Mouse (Mus musculus): ENCODE measurements around the gene Tgfbr3l.
"Not testable (repeated sequence)": the region's sequence is repeated elsewhere in the genome, so short reads cannot be mapped to it uniquely, and the experiment has no call there.

The Tgfbr3l gene

GRCm38 (mm10) chr8:4237814-4238433 is 10.1 kb upstream of the Tgfbr3l start:
- DNase-seq (ENCODE audit: extremely low read depth, low read depth, low spot score): no peak

- peak; percentile 46 for DNase-seq (ENCODE audit: extremely low read depth, low read depth, low spot score)
Observed at GRCm38 (mm10) chr8:4238434-4239192, 9.4 kb upstream of the Tgfbr3l start, which contains the start of the genes Map2k7 and Gm49320. Gene Map2k7, plus strand, starts transcription at chr8:4238740. Gene Gm49320, plus strand, starts transcription at chr8:4238865.

- DNase-seq (ENCODE audit: extremely low read depth, low read depth, low spot score): no peak
Observed at GRCm38 (mm10) chr8:4239193-4239890, 8.7 kb upstream of the Tgfbr3l start.

GRCm38 (mm10) chr8:4245061-4245460 is 3.0 kb upstream of the Tgfbr3l start:
- DNase-seq (ENCODE audit: extremely low read depth, low read depth, low spot score): no peak

GRCm38 (mm10) chr8:4245737-4246136 is 2.3 kb upstream of the Tgfbr3l start:
- DNase-seq (ENCODE audit: extremely low read depth, low read depth, low spot score): no peak

- DNase-seq (ENCODE audit: extremely low read depth, low read depth, low spot score): no peak
Observed at GRCm38 (mm10) chr8:4247241-4247640, 773 bp upstream of the Tgfbr3l start.

GRCm38 (mm10) chr8:4249213-4249612 is 1.2 kb downstream of the Tgfbr3l start:
- no peak for DNase-seq (ENCODE audit: extremely low read depth, low read depth, low spot score)

GRCm38 (mm10) chr8:4250306-4250970 is 2.4 kb downstream of the Tgfbr3l start:
- no peak for DNase-seq (ENCODE audit: extremely low read depth, low read depth, low spot score)

- no peak for DNase-seq (ENCODE audit: extremely low read depth, low read depth, low spot score)
Observed at GRCm38 (mm10) chr8:4252116-4252760, 4.2 kb downstream of the Tgfbr3l start.

- peak; percentile 54 for DNase-seq (ENCODE audit: extremely low read depth, low read depth, low spot score)
Observed at GRCm38 (mm10) chr8:4252934-4253841, 5.2 kb downstream of the Tgfbr3l start, which contains the start of gene Snapc2. Gene Snapc2, plus strand, starts transcription at chr8:4253080.

GRCm38 (mm10) chr8:4254001-4254400 is 6.0 kb downstream of the Tgfbr3l start:
- DNase-seq (ENCODE audit: extremely low read depth, low read depth, low spot score): no peak

- DNase-seq (ENCODE audit: extremely low read depth, low read depth, low spot score): not testable (repeated sequence)
Observed at GRCm38 (mm10) chr8:4255471-4255870, 7.5 kb downstream of the Tgfbr3l start.

- no peak for DNase-seq (ENCODE audit: extremely low read depth, low read depth, low spot score)
Observed at GRCm38 (mm10) chr8:4256911-4257310, 8.9 kb downstream of the Tgfbr3l start.

GRCm38 (mm10) chr8:4257350-4257749 is 9.3 kb downstream of the Tgfbr3l start:
- DNase-seq (ENCODE audit: extremely low read depth, low read depth, low spot score): no peak

GRCm38 (mm10) chr8:4258233-4258632 is 10.2 kb downstream of the Tgfbr3l start:
- DNase-seq (ENCODE audit: extremely low read depth, low read depth, low spot score): no peak

GRCm38 (mm10) chr8:4258678-4259077 is 10.7 kb downstream of the Tgfbr3l start:
- no peak for DNase-seq (ENCODE audit: extremely low read depth, low read depth, low spot score)

- no peak for DNase-seq (ENCODE audit: extremely low read depth, low read depth, low spot score)
Observed at GRCm38 (mm10) chr8:4259125-4259804, 11.3 kb downstream of the Tgfbr3l start, which contains the start of gene Ctxn1. Gene Ctxn1, minus strand, starts transcription at chr8:4259274.

GRCm38 (mm10) chr8:4259805-4260170 is 11.8 kb downstream of the Tgfbr3l start:
- no peak for DNase-seq (ENCODE audit: extremely low read depth, low read depth, low spot score)
